In the genomic region with DNA sequence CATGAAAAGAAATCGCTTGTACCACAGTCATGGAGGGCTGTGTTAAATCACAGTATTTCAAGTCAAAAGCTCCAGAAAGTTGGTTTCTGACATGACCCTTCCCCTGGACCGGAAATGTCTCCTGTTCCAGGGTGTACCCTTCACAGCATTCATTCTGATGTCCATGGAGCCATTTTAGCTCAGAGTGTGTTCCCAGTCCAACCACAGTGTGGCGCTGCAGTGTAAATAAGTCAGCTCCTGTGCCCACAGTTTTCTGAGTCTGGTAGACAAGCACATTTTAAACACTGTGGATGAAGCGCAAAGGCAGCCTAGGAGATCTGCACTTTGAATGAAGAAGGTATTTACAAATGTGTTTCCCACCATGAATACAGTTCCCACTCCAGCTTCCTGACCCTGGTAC, we compare ENCODE assay signal across 8 mouse cellular contexts.
A peak's percentile ranks its signal among the peaks of the same experiment; 100 is the strongest.
DNase-seq lines count a peak whose midpoint lies in the region; ATAC-seq lines count a peak whose summit lies in the region.

No protein-coding gene starts in this region.

- no peaks in the 10 kb centered on the region for H3K36me3 ChIP-seq in midbrain, embryonic 10.5 days
- H3K36me3 ChIP-seq in midbrain, embryonic 15.5 days (replicated peaks) = no peaks in the 10 kb centered on the region

- intact Hi-C loops in gastrocnemius, postnatal 14 days (cut with DNase I; ENCODE audit: low total_unique reads) = no loop called here

- no peak for ATAC-seq in midbrain, embryonic 15.5 days (replicated peaks)

- DNase-seq in midbrain, embryonic 10.5 days (ENCODE audit: low spot score) = peak; percentile 66
- peak; percentile 15 to 40 for DNase-seq in adrenal gland, postnatal 36 days
- DNase-seq in frontal cortex, adult 2 months (ENCODE audit: extremely low spot score in 1 of 2, low spot score in 1 of 2) = peak; percentile 27 to 75
- peak; percentile 17 to 56 for DNase-seq in layer of hippocampus, adult 8-10 months (ENCODE audit: low spot score in 2 of 2)
- peak; percentile 76 for DNase-seq in mesoderm, embryonic 11.5 days (ENCODE audit: low read depth, low spot score)
- DNase-seq in spleen, adult 12 weeks (ENCODE audit: low spot score) = no peak
- no peak for DNase-seq in gastrocnemius, postnatal 14 days

- no peak overlapping the region for H3K4me3 ChIP-seq in midbrain, embryonic 10.5 days
- H3K4me3 ChIP-seq in midbrain, embryonic 15.5 days = no peak overlapping the region

- no peak overlapping the region for H3K27ac ChIP-seq in midbrain, embryonic 10.5 days (replicated peaks)
- H3K27ac ChIP-seq in midbrain, embryonic 15.5 days = no peak overlapping the region

- H3K4me1 ChIP-seq in midbrain, embryonic 10.5 days = no peaks in the 10 kb centered on the region
- no peaks in the 10 kb centered on the region for H3K4me1 ChIP-seq in midbrain, embryonic 15.5 days

- no peaks in the 10 kb centered on the region for H3K9me3 ChIP-seq in midbrain, embryonic 10.5 days (replicated peaks)
- H3K9me3 ChIP-seq in midbrain, embryonic 15.5 days = no peaks in the 10 kb centered on the region

- 57% methylated on average over 4 of the region's 4 CpGs for whole genome bisulfite sequencing in midbrain, embryonic 10.5 days
- 58% methylated on average over 4 of the region's 4 CpGs for WGBS in midbrain, embryonic 15.5 days

- no peak overlapping the region for H3K4me2 ChIP-seq in midbrain, embryonic 15.5 days

- H3K9ac ChIP-seq in midbrain, embryonic 15.5 days = no peak overlapping the region

- no peaks in the 10 kb centered on the region for H3K27me3 ChIP-seq in midbrain, embryonic 10.5 days (ENCODE audit: low read depth, poor library complexity, severe bottlenecking)
- no peaks in the 10 kb centered on the region for H3K27me3 ChIP-seq in midbrain, embryonic 15.5 days (replicated peaks)

Comparison
In these comparisons a context has a peak if more than half of its experiments do, and no peak if none do; other contexts are left out.
1. DNase-seq: peak in midbrain, embryonic 10.5 days (single experiment), adrenal gland, postnatal 36 days (2 of 2), frontal cortex, adult 2 months (2 of 2), layer of hippocampus, adult 8-10 months (2 of 2) and mesoderm, embryonic 11.5 days (single experiment); none in spleen, adult 12 weeks (single experiment) and gastrocnemius, postnatal 14 days (single experiment).